Mouse (Mus musculus): ENCODE data around the gene Fgfr2. TPM values are rescaled to one million over a fixed set of nuclear protein-coding genes. Genes with fewer than 3 reads are reported as not detected.

Fgfr2 gene
- polyA plus RNA-seq, 3 experiments from 2014 or later = 0.27 TPM; not detected in 2

DNA sequence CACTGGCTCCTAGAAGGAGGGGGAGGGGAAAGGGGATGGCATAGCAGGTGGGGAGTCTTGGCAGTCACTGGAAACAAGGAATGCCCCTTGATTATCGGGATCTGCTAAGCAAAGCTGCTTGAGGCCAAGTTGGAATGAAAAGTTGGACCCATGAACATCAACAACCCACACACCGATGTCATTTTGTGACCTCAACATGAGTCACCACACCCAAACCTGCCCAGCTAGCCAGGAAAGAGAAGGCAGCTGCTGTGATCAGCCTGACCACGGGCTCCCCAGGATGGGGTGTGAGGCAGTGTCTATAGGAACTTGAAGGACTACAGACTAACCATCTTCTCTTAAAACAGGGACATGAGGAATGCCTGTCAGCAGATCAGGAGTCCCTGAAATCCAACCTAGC, 37.7 kb downstream of the Fgfr2 start:
- no peak for ATAC-seq

DNA sequence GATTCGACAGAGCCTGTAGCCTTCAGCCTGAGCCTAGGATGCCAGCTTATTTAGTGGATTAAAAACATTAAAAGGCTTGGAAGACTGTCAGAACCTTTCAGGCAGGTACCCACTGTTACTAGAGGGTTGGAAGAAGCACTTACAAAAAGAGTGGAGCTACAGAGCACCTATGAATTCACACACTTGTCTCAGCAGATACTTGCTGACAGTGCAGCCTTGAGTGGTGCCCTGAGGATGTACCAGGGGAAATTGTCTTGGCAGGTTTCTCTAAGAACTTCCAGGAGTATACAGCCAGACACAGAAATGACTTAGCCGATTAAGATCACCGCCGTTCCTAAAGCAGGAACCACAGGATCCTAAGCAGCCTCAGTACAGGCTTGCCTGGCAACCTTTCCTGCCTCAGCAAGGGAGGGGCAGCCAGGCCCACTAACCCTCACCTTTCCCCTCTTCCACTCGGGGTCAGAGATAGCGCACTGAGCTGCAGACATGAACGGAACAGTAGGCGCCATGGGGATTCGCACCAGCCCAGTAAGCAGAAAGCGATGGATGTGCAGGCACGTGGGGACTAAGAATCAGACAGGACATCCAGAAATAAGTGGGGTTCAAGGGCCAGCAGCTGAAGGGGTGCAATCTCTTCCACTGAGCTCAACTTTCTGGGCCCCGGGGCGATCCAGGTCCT, 39.1 kb downstream of the Fgfr2 start:
- ATAC-seq = no peak

DNA sequence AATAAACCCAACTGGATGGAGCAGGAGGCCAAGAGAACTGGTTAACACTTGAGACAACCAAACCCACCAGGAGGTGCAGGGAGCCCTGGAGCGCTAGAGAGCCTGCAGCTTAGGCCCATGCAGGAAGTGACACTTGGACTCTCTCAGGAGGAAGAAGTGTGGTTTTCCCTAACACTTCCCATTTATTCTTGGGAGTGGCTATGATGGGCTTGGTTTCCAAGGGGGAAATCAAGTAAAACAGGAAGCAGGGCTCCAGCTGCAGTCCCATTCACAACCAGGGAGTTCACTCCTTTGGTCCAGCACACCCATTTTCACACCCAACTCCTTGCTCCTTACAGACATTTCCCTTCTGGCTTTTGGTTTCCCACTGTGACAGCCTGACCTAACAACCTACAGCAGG, 44.2 kb downstream of the Fgfr2 start:
- no peak for ATAC-seq

DNA sequence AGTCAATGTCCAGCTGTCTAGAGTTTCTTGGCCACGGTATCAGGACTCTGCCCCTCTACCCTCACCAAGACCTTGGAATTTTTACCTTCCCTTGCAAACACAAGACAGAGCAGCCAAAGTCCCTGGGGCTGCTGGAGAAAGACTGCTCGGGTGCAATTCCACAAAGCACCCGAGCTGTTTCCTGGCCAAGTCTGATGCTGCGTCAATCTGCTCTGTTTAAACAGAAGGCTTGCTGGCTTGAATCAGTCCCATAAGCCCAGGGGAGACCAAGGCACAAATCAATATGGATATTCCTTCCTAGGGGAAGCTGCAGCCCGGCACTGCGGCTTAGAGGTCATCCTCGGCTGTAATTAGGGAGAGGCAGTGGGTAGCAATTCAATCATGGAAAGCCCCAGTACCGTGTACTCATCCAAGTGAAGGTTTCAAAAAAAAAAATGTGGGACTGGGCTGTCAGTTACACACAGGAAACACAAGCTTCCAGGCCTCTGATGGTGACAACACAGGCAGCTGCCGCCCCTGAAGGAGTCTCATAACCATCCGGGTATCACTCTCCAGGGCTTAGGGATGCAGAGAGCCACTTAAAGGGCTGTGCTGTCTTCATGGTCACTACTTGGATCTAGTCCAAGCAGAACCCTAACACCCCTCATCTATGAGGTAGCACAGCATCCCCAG, 48.6 kb downstream of the Fgfr2 start:
- ATAC-seq = no peak

DNA sequence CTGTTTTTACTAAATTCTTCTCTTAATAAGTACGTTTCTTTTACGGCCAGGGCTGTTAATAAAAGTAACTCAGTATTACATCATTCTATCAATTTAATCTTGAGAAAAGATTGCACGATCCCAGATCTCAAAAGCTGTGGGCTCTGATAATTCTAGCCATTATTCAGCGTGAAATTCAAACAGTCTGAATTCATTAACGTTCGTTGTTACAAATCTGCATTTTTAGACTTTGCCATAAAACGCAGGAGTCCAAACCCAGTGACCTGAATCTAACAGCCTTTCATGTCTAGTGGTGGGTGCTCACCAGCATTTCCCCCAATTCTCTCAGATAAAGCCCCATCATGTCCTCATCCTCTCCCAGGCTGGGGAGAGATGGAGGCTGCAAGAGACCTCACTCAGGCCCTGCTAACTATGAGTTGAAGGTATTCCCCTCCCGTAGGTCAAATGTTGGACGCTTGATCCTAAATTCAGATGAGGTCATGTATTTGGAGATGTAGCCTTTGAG, 50.0 kb downstream of the Fgfr2 start:
- no peak for ATAC-seq

DNA sequence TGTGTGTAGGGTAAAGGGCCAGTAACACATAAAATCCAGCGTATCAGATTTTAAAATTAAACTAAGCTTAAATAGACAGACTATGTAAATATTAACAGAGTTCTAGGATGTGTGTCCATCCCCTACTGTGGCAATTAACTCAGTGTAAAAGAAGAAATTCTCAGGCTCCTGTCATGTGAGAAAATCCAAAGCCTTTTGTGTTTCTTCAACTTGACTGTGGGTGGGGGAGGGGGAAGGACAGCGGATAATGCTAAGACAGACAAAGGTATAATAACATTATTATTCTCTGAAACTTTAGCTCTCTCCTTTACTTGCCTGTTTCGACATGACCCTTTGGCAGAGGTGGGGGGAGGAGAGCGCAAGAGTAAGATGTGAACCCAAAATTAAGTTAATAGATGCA, 50.6 kb downstream of the Fgfr2 start:
- ATAC-seq = no peak

DNA sequence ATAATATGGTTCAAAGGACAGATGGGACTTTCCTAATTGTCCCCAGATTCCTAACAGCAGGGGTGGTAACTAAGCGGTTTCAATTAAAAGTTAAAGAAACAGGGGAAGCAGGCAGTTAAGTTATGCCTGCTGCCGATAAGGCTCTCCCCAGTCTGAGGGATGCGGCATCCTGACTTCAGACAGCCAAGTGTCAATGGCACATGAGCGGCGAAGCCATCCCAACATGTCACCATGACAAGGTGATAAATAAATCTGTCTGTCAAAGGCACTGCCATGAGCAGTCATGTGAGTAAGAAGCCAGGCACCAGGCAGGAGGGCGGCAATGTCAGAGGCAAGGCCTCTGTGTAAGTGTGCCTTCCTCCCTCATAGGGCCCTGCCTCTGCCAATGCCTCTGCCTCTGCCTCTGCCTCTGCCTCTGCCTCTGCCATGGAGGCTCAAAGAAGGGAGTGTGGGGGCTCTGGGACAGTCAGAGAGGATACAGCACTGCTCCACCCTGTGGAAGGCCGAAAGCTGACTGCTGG, 55.8 kb downstream of the Fgfr2 start:
- ATAC-seq = no peak

- ATAC-seq = no peak
Observed at GRCm38 (mm10) chr7:133066776-133067175, 56.4 kb downstream of the Fgfr2 start.

DNA sequence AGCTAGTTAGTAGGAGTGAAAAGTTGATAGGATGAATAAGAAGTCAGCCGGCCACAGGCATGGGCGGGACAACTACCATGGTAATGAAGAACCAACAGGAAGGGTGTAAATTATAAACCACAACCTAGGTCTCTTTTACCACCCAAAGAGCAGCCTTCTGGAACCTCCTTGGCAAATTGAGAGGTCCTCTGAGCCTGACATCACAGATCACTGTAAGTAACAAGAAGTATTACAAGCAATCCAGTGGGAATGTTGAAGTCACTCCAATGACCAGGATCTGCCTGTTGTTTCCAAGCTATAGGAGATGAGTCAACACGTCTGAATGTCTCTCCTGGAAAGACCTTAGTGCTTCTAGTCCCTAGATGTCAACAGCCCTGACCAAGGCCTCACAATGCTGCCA, 61.1 kb downstream of the Fgfr2 start:
- ATAC-seq = no peak

- no peak for ATAC-seq
Observed at GRCm38 (mm10) chr7:133060170-133060569, 63.0 kb downstream of the Fgfr2 start.

- ATAC-seq = no peak
Observed at GRCm38 (mm10) chr7:133059517-133060104, 63.5 kb downstream of the Fgfr2 start.

DNA sequence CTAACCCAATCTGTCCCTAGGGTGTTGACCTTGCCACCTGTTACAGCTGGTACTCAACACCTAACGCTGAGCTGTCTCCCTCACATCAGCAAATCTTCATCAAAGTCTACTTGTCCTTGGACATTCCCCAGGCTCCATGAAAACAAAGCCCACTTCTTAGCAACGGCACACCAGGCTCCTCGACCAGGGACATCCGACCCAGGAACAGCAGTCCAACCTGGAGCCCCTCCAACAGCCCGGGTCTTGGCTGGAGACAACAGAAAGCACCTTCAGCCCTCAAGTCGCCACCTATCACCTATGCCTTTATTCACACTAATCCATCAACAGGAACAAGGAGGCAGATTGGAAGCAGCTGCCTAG, 64.0 kb downstream of the Fgfr2 start:
- ATAC-seq = no peak

DNA sequence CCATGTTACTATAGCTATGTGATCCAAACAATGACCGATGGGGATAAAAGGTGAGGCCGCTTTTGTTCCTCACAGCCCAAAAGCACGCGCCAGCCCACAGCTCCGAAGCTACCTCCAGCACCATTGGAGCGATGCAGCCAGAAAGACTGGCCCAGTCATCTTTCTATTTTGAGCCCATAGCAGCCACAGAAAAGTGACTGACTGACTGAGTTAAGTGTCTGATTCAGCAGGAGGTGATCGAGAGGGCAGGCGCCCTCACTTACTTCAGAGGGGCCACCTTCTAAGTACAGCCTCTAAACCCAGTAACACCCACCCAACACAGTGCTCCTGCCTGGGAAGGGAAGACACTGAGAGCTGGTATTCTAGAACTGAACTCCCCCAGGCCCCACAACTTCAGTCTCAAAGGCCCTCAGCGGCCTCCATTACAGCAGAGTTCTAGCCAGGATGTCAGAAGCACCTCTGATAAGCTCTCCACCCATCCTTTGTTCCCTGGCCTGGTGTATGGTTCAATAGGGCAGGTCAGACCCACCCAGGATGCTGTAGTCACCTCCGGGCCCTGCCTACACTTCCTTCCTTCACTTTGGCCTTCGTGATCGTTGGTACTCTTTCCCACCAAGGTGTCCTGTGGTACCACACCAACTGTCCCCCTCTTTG, 64.5 kb downstream of the Fgfr2 start:
- ATAC-seq = no peak

DNA sequence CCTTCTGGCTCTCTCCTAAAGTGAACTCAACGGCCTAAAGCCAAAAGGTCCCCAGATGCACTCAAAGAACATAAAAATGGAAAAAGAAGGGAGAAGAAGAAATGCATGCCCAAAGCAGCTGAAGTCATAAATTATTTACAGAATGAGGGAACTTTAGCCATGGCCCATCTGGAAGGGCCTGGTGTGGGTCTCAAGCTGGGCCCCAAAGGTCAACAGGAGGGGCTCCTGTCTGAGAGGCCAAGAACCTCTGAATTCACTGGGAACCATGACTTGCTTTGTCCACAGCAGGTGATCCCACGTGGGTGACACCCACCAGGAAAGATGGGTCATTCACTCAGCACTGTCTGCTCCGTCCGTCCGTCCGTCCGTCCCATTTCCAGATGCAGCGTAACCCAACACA, 66.2 kb downstream of the Fgfr2 start:
- ATAC-seq = no peak

- ATAC-seq = no peak
Observed at GRCm38 (mm10) chr7:133054486-133054885, 68.7 kb downstream of the Fgfr2 start.

- ATAC-seq = no peak
Observed at GRCm38 (mm10) chr7:133053757-133054156, 69.4 kb downstream of the Fgfr2 start.

DNA sequence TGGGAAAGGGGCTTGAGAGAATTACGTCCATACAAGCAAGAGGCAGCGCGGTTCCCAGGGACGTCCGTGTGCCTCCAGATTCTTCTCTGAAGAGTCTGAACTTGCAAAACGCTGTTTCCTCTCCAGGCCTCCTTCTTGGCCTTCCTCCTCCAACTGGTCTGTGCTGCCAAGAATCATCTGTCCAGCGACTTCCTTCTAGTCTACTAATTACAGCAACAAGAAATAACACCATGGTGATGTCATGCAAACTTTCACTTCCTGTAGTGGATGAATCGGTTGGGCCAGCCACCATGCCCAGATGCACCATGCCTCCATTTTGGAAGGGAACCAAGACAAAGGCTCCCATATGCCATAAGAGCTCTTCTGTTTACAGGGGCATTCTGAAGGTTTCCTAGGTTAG, 70.3 kb downstream of the Fgfr2 start:
- no peak for ATAC-seq

DNA sequence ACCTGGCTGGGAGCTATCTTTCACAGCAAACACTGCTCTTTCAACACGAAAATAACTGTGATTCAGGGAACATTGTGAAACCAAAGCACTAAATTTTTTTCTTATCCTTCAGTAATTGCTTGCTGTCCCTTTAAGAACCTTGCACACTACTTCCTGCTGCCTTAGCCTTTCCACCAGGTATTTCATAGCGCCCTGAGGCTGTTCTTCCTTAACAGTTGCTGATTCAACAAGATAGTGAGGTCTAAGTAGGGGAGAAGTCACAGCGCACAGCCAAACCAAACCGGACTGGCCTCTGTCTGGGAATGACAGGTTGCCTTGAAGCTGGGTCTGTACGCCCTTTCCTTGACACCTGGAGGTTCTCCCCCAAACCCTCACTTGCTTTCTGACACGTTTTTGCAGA, 72.5 kb downstream of the Fgfr2 start:
- ATAC-seq = no peak

GRCm38 (mm10) chr7:133048085-133048630, 75.0 kb downstream of the Fgfr2 start:
- ATAC-seq = no peak

- ATAC-seq = no peak
Observed at GRCm38 (mm10) chr7:133047287-133047686, 75.9 kb downstream of the Fgfr2 start.

DNA sequence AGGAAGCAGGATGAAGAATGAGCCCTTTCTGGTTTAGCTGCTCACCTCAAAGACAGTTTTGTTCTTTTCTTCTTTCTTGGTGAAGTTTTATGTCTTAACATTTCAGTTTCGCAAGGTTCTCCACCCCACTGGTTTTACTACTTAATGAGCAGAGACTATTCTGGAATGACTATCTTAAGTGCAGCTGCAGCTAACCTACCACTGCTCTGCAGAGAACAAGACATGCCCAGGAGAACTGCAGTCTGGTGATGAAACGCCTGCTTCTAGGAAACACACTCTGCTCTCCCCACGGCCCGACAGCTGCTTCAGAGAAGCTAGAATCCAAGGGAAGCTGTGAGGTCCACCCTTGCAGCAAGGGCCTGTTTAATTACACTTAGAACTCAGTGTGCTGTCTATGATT, 78.4 kb downstream of the Fgfr2 start:
- ATAC-seq = no peak

DNA sequence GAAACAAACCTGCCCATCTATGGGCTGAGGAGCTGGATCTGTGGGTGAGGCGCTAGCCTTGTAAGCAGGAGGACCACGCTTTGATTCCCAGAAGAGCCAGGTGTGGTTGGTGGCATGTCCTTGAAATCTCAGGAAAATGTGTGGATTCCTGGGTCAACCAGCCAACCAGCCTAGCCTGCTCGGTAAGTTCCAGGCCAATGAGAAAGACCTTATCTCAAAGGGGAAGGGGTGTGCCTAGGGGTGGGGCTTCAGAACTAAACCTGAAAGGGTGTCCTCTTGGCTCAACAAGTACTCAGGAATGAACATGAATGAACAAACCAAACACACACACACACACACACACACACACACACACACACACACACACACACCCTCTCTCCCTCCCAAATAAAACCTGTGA, 81.4 kb downstream of the Fgfr2 start:
- ATAC-seq = no peak

Measured in inflammation-experienced regulatory T-cells, adult 6 months (primary cell).